Mouse (Mus musculus): ENCODE results near the gene Zfp652.

Gene Zfp652

GRCm38 (mm10) chr11:95810828-95811227 lies 98.4 kb downstream of the Zfp652 start:
- no peak for DNase-seq

GRCm38 (mm10) chr11:95811741-95812140 lies 99.3 kb downstream of the Zfp652 start:
- no peak for DNase-seq

GRCm38 (mm10) chr11:95812224-95812623 lies 99.8 kb downstream of the Zfp652 start:
- DNase-seq: no peak

- DNase-seq: no peak
Observed at GRCm38 (mm10) chr11:95814101-95814500, 101.6 kb downstream of the Zfp652 start.

- no peak for DNase-seq
Observed at GRCm38 (mm10) chr11:95814857-95815256, 102.4 kb downstream of the Zfp652 start.

- DNase-seq: no peak
Observed at GRCm38 (mm10) chr11:95815412-95815811, 102.9 kb downstream of the Zfp652 start.

- DNase-seq: peak; percentile 70
Observed at GRCm38 (mm10) chr11:95819138-95819537, 106.7 kb downstream of the Zfp652 start.

- no peak for DNase-seq
Observed at GRCm38 (mm10) chr11:95821511-95821910, 109.0 kb downstream of the Zfp652 start.

- DNase-seq: no peak
Observed at GRCm38 (mm10) chr11:95822437-95822836, 110.0 kb downstream of the Zfp652 start.

- peak; percentile 88 for DNase-seq
Observed at GRCm38 (mm10) chr11:95824071-95824876, 111.8 kb downstream of the Zfp652 start, which contains the start of gene Phospho1. Gene Phospho1, plus strand, starts transcription at chr11:95824499.

GRCm38 (mm10) chr11:95824877-95825243 lies 112.4 kb downstream of the Zfp652 start:
- DNase-seq: no peak

- no peak for DNase-seq
Observed at GRCm38 (mm10) chr11:95825625-95826024, 113.2 kb downstream of the Zfp652 start.

- DNase-seq: no peak
Observed at GRCm38 (mm10) chr11:95826317-95827167, 114.1 kb downstream of the Zfp652 start.

GRCm38 (mm10) chr11:95827168-95827447 lies 114.6 kb downstream of the Zfp652 start:
- DNase-seq: no peak

- no peak for DNase-seq
Observed at GRCm38 (mm10) chr11:95827464-95828085, 115.1 kb downstream of the Zfp652 start.

GRCm38 (mm10) chr11:95828181-95828964 lies 115.9 kb downstream of the Zfp652 start:
- no peak for DNase-seq

- DNase-seq: no peak
Observed at GRCm38 (mm10) chr11:95829526-95830050, 117.1 kb downstream of the Zfp652 start.

GRCm38 (mm10) chr11:95830411-95831275 lies 118.2 kb downstream of the Zfp652 start:
- no peak for DNase-seq

GRCm38 (mm10) chr11:95831276-95831619 lies 118.8 kb downstream of the Zfp652 start:
- no peak for DNase-seq

- no peak for DNase-seq
Observed at GRCm38 (mm10) chr11:95831641-95832040, 119.2 kb downstream of the Zfp652 start.

- no peak for DNase-seq
Observed at GRCm38 (mm10) chr11:95832129-95833005, 119.9 kb downstream of the Zfp652 start.

Measured in kidney, adult 11 months (tissue).